Mouse (Mus musculus): ENCODE results near the gene Zrsr2. TPM values are rescaled to one million over a fixed set of nuclear protein-coding genes. Genes with fewer than 3 reads are reported as not detected.

Gene Zrsr2
- polyA plus RNA-seq, 1 experiment, result 16.9 TPM

DNA sequence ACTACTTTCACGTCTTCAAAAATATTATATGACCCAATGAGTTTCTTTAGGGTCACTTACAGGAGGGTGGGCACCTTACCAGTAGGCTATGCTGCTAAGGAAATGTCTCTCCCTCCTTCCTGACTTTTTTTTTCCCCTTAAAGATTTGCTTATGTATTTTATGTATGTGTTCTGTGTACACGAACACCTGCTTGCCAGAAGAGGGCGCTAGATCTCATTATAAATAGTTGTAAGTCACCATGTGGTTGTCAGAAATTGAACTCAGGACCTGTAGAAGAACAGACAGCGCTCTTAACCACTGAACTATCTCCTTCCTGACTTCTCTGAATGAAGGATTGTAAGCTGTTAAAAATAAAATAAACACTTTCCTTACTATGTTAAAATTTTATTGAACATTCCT lies 23.0 kb upstream of the Zrsr2 start:
- WGBS, result 80% methylated on average over 4 of the region's 4 CpGs
- H3K4me1 ChIP-seq (replicated peaks; ENCODE audit: control insufficient read depth, insufficient read depth, low read length), result no peaks in the 10 kb centered on the region

GRCm38 (mm10) chrX:163981092-163981491 lies 22.6 kb upstream of the Zrsr2 start:
- 100% methylated on average over 1 of the region's 1 CpGs for WGBS
- no peak overlapping the region for H3K27ac ChIP-seq (ENCODE audit: control insufficient read depth, insufficient read depth, low read length)
- DNase-seq, result no peak
- TF ChIP-seq POLR2A (IDR thresholded peaks at IDR 0.05; ENCODE audit: control insufficient read depth, extremely low read depth, insufficient read depth, low read length, poor library complexity) (no peak), CTCF (IDR thresholded peaks at IDR 0.05; ENCODE audit: borderline replicate concordance, control insufficient read depth, extremely low read depth, insufficient read depth, low read length, poor library complexity) (no peak)
- no peaks in the 10 kb centered on the region for H3K27me3 ChIP-seq (ENCODE audit: control insufficient read depth, insufficient read depth, low read length)
- H3K4me3 ChIP-seq (ENCODE audit: control insufficient read depth, insufficient read depth, low read length), result no peak overlapping the region
- no peaks in the 10 kb centered on the region for H3K36me3 ChIP-seq (ENCODE audit: control insufficient read depth, insufficient read depth, low read length)
- H3K4me1 ChIP-seq (replicated peaks; ENCODE audit: control insufficient read depth, insufficient read depth, low read length), result no peaks in the 10 kb centered on the region

More for the DNA sequence above, 23.0 kb upstream of the Zrsr2 start:
- no peak overlapping the region for H3K4me3 ChIP-seq (ENCODE audit: control insufficient read depth, insufficient read depth, low read length)
- TF ChIP-seq POLR2A (IDR thresholded peaks at IDR 0.05; ENCODE audit: control insufficient read depth, extremely low read depth, insufficient read depth, low read length, poor library complexity), result no peak
- TF ChIP-seq CTCF (IDR thresholded peaks at IDR 0.05; ENCODE audit: borderline replicate concordance, control insufficient read depth, extremely low read depth, insufficient read depth, low read length, poor library complexity), result no peak
- H3K27me3 ChIP-seq (ENCODE audit: control insufficient read depth, insufficient read depth, low read length), result no peaks in the 10 kb centered on the region
- H3K27ac ChIP-seq (ENCODE audit: control insufficient read depth, insufficient read depth, low read length), result no peak overlapping the region
- no peaks in the 10 kb centered on the region for H3K36me3 ChIP-seq (ENCODE audit: control insufficient read depth, insufficient read depth, low read length)
- no peak for DNase-seq

DNA sequence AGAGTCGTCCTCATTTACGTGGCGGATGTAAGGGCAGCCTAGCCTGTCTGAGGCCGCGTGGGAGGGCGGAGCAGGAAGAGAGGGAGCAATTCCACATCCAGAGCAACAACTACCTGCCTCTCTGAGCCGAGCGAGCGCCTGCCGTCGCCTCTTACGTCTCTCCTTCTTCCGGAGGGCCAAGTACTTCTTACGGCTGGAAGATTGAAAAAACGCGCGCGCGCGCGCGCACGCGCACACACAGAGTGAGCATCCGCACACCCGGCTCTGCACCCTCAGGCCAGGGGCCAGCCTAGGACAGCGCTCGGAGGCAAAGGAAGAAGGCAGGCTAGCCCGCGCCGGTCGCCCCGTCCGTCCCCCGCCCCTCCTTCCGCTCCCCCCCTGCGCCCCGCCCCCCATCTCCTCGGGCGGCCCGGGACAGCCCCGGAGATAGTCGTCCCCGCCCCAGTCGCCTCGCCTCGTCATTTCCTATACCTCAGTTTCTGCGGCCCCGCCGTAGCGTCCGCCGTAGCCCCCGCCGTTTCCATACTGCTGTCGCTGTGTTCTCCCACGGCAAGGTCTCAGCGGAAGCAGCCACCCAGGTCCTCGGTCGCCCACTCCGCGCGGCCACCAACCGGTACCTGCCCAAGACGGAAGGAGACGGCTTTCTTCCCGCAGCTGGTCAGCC lies 526 bp downstream of the Zrsr2 start:
- Histone ChIP-seq H3K4me1 (replicated peaks; ENCODE audit: control insufficient read depth, insufficient read depth, low read length) (peaks cover 7% of the 10 kb centered on the region), H3K27ac (ENCODE audit: control insufficient read depth, insufficient read depth, low read length) (peak overlapping the region; percentile 95), H3K36me3 (ENCODE audit: control insufficient read depth, insufficient read depth, low read length) (peaks cover 30% of the 10 kb centered on the region), H3K4me3 (ENCODE audit: control insufficient read depth, insufficient read depth, low read length) (peak overlapping the region; percentile 100), H3K27me3 (ENCODE audit: control insufficient read depth, insufficient read depth, low read length) (no peaks in the 10 kb centered on the region)
- peak; percentile 67 for DNase-seq
- TF ChIP-seq POLR2A (IDR thresholded peaks at IDR 0.05; ENCODE audit: control insufficient read depth, extremely low read depth, insufficient read depth, low read length, poor library complexity) (peak; percentile 8; the same call in 1 of the 2 replicates), CTCF (IDR thresholded peaks at IDR 0.05; ENCODE audit: borderline replicate concordance, control insufficient read depth, extremely low read depth, insufficient read depth, low read length, poor library complexity) (0 out of 2 replicates have a peak, but pooled peaks have one; percentile 28)
- 6% methylated on average over 15 of the region's 67 CpGs for WGBS

- H3K4me3 ChIP-seq (ENCODE audit: control insufficient read depth, insufficient read depth, low read length), result peak overlapping the region; percentile 100
- H3K36me3 ChIP-seq (ENCODE audit: control insufficient read depth, insufficient read depth, low read length), result peaks cover 30% of the 10 kb centered on the region
- no peak for DNase-seq
- no peak for TF ChIP-seq POLR2A (IDR thresholded peaks at IDR 0.05; ENCODE audit: control insufficient read depth, extremely low read depth, insufficient read depth, low read length, poor library complexity)
- TF ChIP-seq CTCF (IDR thresholded peaks at IDR 0.05; ENCODE audit: borderline replicate concordance, control insufficient read depth, extremely low read depth, insufficient read depth, low read length, poor library complexity), result no peak
- no peaks in the 10 kb centered on the region for H3K27me3 ChIP-seq (ENCODE audit: control insufficient read depth, insufficient read depth, low read length)
- WGBS, result 8% methylated on average over 12 of the region's 12 CpGs
- peak overlapping the region; percentile 95 for H3K27ac ChIP-seq (ENCODE audit: control insufficient read depth, insufficient read depth, low read length)
- peaks cover 7% of the 10 kb centered on the region for H3K4me1 ChIP-seq (replicated peaks; ENCODE audit: control insufficient read depth, insufficient read depth, low read length)
Measured at GRCm38 (mm10) chrX:163957381-163957780, 1.1 kb downstream of the Zrsr2 start.

- WGBS, result 0% methylated on average over 1 of the region's 1 CpGs
- DNase-seq, result no peak
- H3K27me3 ChIP-seq (ENCODE audit: control insufficient read depth, insufficient read depth, low read length), result no peaks in the 10 kb centered on the region
- H3K36me3 ChIP-seq (ENCODE audit: control insufficient read depth, insufficient read depth, low read length), result peaks cover 50% of the 10 kb centered on the region
- H3K4me1 ChIP-seq (replicated peaks; ENCODE audit: control insufficient read depth, insufficient read depth, low read length), result no peaks in the 10 kb centered on the region; the same call in 1 of the 2 replicates
- no peak overlapping the region for H3K4me3 ChIP-seq (ENCODE audit: control insufficient read depth, insufficient read depth, low read length)
- TF ChIP-seq CTCF (IDR thresholded peaks at IDR 0.05; ENCODE audit: borderline replicate concordance, control insufficient read depth, extremely low read depth, insufficient read depth, low read length, poor library complexity) (no peak), POLR2A (IDR thresholded peaks at IDR 0.05; ENCODE audit: control insufficient read depth, extremely low read depth, insufficient read depth, low read length, poor library complexity) (no peak)
- no peak overlapping the region for H3K27ac ChIP-seq (ENCODE audit: control insufficient read depth, insufficient read depth, low read length)
Measured at GRCm38 (mm10) chrX:163951618-163952017, 6.8 kb downstream of the Zrsr2 start.

GRCm38 (mm10) chrX:163944381-163944780 lies 14.1 kb downstream of the Zrsr2 start:
- TF ChIP-seq CTCF (IDR thresholded peaks at IDR 0.05; ENCODE audit: borderline replicate concordance, control insufficient read depth, extremely low read depth, insufficient read depth, low read length, poor library complexity) (no peak), POLR2A (IDR thresholded peaks at IDR 0.05; ENCODE audit: control insufficient read depth, extremely low read depth, insufficient read depth, low read length, poor library complexity) (no peak)
- no peaks in the 10 kb centered on the region for H3K4me1 ChIP-seq (replicated peaks; ENCODE audit: control insufficient read depth, insufficient read depth, low read length)
- H3K27ac ChIP-seq (ENCODE audit: control insufficient read depth, insufficient read depth, low read length), result no peak overlapping the region
- H3K4me3 ChIP-seq (ENCODE audit: control insufficient read depth, insufficient read depth, low read length), result no peak overlapping the region
- no peaks in the 10 kb centered on the region for H3K27me3 ChIP-seq (ENCODE audit: control insufficient read depth, insufficient read depth, low read length)
- peaks cover 32% of the 10 kb centered on the region for H3K36me3 ChIP-seq (ENCODE audit: control insufficient read depth, insufficient read depth, low read length)
- no peak for DNase-seq
- WGBS, result 99% methylated on average over 3 of the region's 3 CpGs

Measured in thymus, adult 2 months (tissue).